Mouse (Mus musculus): ENCODE measurements around the gene Vmo1. TPM values are rescaled to one million over a fixed set of nuclear protein-coding genes. Genes with fewer than 3 reads are reported as not detected.
"Not testable (repeated sequence)": the region's sequence is repeated elsewhere in the genome, so short reads cannot be mapped to it uniquely, and the experiment has no call there.

Gene Vmo1
- polyA plus RNA-seq (2012; rRNA removed) = 1.6 and 4.3 TPM in 2 replicates

DNA sequence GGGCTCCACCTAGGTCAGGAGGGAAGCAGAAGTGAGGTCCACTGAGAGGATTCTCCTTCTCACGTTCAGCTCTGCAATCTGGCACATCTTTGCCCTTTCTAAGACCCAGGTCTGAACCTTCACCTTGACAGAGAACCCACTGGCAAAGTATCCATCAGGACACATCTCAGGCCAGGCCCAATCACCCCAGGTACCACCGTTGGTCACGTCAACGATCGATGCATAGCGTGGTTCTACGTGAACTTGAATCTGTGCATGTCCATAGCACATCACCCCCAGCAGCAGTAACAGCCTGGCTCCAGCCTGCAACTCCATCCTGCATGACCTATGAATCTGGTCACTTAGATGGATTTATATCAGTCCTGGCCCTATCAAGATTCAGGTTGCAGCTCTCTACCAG lies at the start of gene Vmo1:
Gene Vmo1, minus strand, starts transcription at position 329 of the 400 bp plus-strand sequence.
- DNase-seq (ENCODE audit: extremely low spot score in 1 of 2, low spot score in 1 of 2) = no peak

DNA sequence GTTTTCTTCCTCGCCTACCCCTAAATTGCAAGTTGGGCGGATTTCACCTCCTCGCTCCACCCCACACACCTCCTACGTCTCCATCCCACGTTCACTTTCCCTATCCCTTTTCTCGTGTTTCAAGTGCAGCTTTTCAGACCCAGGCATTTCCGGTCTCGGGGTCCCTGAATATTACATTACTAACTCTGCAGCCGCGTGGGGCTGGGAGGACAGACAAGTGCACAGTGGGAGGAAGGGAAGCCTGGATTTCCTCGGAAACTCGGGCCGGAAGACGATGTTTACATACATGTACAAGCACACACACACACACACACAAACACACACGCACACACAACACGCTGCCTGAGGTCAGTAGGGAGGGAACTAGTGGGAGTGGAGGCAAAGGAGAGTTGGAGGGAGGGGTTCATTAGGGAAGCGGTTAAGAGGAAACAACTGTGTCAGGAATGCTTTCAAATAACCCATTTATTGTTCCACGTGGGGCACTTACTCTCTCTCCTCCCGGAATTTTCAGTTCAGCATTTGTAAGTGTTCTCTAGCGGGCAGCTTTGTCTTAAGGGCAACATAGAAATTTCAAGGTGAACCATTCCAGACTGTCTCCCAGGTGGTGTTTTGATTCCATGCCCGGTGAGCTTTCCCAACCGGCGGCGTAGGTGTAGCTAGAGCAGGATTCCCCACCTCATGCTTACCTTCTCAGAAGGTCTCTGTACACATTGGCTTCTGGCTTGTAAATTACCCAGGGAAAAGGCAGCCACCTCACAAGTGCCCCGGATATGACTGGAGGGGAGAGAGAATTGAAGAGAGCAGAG lies 49.3 kb upstream of the Vmo1 start:
- no peak for DNase-seq (ENCODE audit: extremely low spot score in 1 of 2, low spot score in 1 of 2)

DNA sequence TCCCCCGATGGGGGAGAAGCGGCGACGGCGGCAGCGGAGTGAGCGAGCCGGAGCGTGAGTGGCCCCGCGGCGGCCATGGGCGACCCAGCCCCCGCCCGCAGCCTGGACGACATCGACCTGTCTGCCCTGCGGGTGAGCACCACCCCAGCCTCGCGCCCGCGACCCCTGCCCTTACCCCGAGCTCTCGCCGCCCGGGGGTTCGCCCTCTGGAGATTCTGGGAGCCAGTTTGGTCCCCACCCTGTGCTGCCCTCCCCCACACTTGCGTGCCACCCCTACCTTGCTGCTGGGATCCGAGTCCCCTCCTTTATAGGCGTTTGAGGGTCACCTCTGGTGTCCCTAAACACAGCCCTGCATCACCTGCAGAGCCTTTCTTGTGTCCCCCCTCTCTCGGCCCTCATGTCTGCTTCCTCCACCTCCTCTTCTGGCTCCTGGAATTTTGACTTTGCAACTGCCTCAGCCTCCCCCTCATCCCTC lies 48.6 kb upstream of the Vmo1 start:
- DNase-seq (ENCODE audit: extremely low spot score in 1 of 2, low spot score in 1 of 2) = no peak

DNA sequence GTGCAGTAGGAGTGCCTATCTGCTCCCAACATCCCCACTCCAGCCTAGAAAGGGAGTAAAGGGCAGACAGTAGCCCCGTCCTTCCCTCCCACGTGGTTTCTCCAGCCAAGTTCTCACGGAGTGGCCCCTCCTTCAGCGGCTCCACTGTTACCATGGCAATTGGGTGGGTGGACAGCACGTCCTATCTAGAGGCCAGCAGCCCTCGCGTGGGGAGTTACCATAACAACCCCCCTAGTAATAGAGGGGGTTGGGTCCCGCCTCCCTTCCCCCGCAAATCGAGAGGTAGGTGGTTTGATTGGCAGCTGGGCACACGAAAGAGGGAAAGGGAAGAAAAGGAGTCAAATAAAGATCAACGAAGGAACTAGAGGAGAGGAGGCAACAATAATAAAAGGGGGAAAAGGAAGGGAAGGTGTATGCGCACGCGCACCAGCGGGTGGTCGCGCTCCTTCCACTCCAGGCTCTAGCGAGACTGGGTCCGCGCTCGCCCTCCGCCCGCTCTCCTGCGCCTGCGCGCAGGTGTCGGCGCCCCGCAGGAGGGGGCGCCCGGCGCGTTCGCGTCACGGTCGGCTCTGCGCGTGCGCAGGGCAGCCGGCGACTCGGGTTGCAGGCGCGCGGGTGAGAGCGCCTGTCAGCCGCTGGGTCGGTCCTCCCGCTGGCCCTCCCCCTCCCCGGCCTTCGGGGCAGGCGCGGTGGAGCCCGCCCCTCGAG lies 48.0 kb upstream of the Vmo1 start, which contains the start of gene Mink1:
Gene Mink1, plus strand, starts transcription at position 595 of the 708 bp plus-strand sequence.
- peak; percentile 89 to 91 for DNase-seq (ENCODE audit: extremely low spot score in 1 of 2, low spot score in 1 of 2)

DNA sequence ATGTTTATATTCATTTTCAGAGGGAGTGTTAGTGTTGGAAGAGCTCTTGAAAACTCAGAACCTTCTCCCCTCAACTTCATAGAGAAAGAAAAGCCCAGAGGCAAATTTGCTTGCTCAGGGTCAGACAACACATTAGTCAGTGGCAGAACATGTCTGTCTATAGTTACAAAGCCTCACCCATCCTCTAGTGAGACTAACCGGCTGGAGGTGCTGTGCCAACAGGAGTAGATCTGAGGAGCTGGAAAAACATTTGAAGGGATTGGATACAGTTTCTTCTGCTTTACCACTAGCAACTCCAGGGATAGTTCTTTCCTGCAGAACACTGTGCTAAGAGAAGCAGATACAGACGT lies 47.5 kb upstream of the Vmo1 start:
- no peak for DNase-seq (ENCODE audit: extremely low spot score in 1 of 2, low spot score in 1 of 2)

DNA sequence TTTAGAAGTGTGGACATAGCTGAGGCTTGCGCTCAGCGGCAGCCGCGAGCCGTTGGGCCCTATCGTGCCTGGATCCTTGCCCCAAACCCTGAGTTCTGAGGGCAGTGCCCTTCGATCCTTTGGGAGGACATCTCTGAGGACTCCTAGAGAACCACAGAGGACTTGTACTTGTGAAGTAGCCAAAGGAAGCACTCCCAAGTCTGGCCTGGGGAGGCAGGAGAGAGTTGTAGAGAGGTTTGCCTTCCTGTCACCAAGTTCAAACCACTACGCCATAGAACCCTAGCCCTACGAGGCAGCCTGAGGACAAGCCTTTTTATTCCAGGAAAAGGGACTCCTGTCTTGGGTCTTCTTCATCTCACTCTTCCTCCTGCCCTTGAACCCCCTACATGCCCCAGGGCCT lies 43.1 kb upstream of the Vmo1 start:
- DNase-seq (ENCODE audit: extremely low spot score in 1 of 2, low spot score in 1 of 2) = no peak

DNA sequence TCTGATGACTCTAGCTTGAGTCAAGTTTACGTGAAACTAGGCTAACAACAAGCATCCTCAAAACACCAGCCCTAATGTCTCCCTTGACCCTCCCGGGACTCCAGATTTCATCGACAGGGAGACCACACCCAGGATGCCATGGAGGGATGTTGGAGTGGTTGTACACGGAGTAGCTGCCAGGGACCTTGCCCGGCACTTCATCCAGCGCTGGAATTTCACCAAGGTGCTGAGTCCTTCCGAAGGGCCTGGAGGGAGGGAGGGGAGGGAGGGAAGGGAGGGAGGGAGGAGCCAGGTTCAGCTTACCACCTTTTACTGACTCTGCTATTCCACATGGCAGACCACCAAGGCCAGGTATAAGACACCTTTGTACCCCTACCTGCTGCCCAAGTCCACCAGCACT lies 39.5 kb upstream of the Vmo1 start:
- DNase-seq (ENCODE audit: extremely low spot score in 1 of 2, low spot score in 1 of 2) = no peak

DNA sequence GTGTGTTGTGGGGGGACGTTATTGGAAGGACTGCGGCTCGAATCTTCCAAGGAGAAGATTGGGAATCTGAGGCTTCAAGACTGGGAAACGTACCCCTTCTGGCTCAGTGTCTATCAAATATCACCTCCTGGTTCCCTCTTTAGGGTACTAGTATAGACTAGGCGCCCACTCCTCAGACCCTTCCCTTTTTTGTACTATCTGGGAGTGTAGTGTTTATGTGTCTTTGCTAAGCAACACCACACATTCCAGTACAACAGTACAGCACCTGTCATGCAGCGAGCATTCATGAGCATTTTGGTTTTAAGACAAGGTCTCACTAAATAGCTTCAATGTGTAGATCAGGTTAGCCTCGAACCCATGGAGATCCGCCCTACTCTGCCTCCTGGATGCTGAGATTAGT lies 37.1 kb upstream of the Vmo1 start:
- DNase-seq (ENCODE audit: extremely low spot score in 1 of 2, low spot score in 1 of 2) = no peak

DNA sequence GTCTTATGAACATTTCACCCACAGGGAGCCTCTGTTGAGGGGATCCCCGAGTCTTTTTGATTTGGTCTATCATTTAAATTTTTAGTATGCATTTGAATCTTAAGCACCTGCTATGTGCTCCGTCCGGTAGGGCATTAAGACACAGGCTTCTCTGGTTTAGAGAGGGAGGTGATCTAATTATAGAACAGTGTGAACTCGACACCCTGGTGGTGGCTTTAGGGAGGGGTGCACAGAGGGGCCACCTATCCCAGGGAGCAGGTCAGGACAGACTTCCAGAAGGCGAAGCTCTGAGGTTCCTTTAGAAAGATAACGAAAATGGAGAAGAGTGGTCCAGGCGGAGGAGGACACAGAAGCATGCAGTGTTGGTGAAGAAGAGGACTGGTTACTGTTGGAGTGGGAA lies 30.1 kb upstream of the Vmo1 start:
- no peak for DNase-seq (ENCODE audit: extremely low spot score in 1 of 2, low spot score in 1 of 2)

DNA sequence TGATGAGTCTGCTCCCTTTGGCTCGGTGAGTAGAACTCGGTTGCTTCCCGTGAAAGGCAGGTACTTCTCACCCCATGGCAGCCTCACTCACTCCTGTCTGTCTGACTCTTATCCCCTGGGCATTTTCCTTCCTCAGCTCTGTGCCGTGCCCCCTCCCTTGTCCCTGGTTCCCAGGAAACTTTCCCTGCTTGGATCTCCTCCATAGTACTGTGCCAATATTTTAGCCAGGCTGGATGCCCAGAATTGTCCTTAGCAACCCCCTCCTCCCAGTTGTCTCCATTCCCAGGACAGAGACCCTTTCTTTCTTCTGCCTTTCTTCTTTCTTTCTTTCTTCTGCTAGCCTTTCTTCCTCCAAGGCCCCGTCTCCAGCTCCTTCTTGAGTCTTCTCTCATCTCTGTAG lies 27.0 kb upstream of the Vmo1 start:
- DNase-seq (ENCODE audit: extremely low spot score in 1 of 2, low spot score in 1 of 2) = peak in 1 of 2 experiments; percentile 42

DNA sequence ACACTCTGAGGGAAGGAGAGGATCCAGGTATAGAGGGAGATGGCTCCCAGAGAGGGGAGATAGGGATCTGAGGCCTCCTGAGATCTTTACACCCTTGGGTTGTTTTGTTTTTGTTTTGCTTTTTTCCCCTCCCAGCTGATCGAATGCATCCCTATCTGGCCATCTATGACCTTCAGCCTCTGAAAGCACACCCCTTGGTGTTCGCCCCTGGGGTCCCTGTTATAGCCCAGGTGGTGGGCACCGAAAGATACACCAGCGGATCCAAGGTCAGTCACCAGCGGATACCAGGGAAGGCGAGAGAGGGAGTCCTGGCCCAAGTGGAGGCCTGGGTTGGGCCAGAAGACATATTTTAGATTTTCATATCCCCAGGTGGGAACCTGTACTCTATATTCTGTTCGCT lies 26.5 kb upstream of the Vmo1 start:
- DNase-seq (ENCODE audit: extremely low spot score in 1 of 2, low spot score in 1 of 2) = no peak

DNA sequence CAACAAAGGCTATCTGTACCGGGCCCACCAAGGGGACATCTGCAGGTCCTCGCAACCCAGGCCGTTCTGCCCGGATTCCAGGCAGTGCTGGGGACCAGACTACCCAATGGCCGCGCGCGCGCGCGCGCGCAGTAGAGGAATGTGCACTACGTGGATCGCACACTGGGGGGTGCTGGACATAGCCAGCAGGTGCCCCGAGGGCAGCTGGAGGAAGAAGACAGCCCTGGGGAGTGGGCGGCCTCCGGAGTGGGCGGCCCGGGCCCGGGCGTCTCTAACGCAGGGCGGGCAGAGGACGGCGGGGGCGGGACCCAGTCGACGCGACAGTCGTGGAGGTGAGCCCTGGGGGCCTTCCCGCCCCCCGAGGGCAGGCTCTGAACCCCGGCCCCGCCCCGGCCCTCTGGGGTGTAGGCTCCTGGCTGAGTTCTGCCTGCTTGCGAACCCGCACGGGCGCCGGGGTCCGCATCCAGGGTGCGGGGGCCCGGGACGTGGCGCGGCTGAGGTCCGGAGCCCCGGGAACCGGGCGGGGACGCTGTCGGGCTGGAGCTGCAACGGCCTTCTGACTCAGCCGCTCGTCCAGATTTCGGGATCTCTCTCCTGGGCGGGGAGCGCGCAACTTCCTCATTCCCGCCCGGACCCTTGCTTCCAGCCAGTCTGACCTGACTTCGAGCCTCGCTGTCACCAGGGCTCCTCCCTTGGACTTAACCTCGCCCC lies 25.6 kb upstream of the Vmo1 start, which contains the start of gene Pld2:
Gene Pld2, plus strand, starts transcription at position 188 of the 711 bp plus-strand sequence.
- peak; percentile 43 to 76 for DNase-seq (ENCODE audit: extremely low spot score in 1 of 2, low spot score in 1 of 2)

DNA sequence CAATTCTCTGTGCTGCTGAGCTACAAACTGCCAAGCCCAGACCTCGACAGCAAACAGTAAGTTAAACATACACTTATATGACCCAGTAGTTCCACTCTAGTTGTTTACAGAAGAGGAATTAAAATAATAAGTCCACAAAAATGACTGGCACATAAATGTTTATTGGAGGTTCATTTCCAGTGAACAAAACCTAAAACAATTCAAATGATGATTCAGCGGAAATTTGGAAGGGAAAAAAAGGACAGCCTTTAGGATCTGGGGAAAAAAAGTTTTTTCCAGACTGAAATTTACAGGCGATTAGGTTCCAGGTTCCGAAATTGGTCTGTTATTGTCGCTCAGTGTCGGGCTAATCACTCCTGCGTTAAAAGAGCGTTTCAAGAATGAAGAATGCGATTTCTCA lies 25.0 kb upstream of the Vmo1 start:
- DNase-seq (ENCODE audit: extremely low spot score in 1 of 2, low spot score in 1 of 2) = no peak

DNA sequence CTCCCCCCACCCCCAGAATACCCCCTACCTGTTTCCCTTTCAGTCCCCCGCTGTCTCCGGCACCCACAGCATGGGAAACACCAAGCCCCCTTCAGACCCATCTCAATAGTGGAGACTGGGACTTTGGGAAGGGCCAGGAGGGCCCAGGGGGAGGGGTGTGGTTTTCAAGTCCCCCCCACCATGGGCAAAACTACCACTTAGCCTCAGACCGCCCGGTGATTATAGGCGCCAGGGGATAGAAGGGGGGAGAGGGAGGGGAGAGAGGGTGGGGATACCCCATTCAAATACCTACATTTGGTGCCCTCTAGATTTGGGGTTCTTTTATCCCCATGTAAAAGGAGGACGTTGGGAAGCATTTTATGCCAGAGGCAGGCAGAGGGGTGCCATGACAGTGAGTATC lies 18.4 kb upstream of the Vmo1 start, which contains the start of gene Gm40193:
Gene Gm40193, minus strand, starts transcription at position 101 of the 400 bp plus-strand sequence.
- no peak for DNase-seq (ENCODE audit: extremely low spot score in 1 of 2, low spot score in 1 of 2)

DNA sequence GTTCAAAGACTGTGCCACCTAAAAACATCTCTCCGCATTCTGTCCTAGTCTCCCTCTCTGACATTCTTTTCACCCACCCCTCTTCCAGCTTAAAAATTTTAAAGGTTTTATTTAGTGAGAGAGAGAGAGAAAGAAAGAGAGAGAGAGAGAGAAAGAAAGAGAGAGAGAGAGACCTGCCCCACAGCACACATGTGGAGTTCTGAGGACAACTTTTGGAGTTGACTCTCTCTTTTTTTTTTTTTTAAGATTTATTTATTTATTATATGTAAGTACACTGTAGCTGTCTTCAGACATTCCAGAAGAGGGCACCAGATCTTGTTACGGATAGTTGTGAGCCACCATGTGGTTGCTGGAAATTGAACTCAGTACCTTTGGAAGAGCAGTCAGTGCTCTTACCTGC lies 16.6 kb upstream of the Vmo1 start:
- DNase-seq (ENCODE audit: extremely low spot score in 1 of 2, low spot score in 1 of 2) = not testable (repeated sequence)

DNA sequence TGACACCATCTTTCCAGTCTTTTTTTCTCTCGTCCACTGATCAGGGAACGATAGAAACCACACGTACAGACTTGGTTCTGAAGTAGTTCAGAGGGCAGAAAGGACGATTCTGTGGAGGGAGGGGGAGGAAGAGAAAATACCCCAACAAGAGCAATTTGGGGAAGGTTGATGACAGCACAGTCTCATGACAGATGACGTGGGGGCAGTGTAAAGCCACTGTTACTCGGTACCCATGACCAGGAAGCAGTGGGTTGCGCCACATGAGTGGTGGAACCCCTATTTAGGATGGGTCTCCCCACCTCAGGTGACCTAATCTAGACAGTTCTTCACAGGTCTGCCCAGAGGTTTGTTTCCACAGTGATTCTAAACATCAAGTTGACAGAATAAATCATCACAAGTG lies 14.2 kb upstream of the Vmo1 start:
- no peak for DNase-seq (ENCODE audit: extremely low spot score in 1 of 2, low spot score in 1 of 2)

DNA sequence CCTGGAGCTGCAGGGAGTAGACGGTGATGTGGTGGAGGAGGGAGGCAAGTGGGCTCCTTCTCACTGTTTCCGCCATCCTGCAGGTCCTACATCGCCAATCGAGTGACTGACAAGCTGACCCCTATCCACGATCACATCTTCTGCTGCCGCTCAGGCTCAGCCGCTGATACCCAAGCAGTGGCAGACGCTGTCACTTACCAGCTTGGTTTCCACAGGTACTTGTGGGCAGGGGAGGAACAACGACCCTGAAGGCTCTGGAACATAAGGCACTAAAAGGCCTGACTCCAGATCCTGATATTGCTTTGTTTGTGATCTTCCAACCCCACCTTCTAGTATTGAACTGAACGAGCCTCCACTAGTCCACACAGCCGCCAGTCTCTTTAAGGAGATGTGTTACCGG lies 11.8 kb upstream of the Vmo1 start:
- DNase-seq (ENCODE audit: extremely low spot score in 1 of 2, low spot score in 1 of 2) = no peak

DNA sequence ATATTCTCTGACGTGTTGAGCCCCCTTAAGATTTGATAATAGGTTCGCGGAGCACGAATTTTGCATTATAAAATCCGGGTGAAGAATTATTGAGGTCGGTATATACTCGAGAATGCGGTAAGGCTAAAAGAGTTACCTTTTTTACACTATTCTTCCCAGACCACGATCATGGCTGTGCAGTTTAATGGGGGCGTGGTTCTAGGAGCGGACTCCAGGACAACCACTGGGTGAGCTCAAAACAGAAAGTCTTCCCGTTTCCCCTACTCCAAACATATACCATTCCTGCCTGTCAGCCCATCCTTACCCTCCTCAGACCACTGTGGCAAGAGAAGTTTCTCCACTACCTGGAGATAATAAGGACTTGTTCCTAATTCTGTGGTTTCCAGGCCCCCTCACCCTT lies 11.3 kb upstream of the Vmo1 start:
- DNase-seq (ENCODE audit: extremely low spot score in 1 of 2, low spot score in 1 of 2) = no peak

DNA sequence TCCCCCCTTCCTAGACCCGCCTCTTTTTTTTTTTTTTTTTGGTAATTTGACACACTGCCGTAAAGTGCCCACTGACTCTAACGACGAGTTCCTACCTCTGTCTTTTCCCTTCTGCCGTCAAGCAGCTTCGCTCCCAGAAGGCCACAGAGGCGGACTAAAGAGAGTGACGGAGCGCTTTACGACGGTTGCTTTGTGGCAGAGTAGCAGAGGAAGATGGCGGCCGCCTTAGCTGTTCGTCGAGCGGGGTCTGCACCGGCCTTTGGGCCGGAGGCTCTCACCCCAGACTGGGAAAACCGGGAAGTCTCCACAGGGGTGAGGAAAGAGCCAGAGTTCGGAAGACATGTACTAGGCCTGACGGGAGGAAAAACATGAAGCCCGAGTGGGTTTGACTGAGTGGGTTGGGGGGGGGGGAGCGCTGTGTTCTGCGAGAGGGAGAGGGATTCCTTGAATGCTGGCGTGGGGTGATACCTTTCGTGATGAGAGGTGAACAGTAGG lies 10.8 kb upstream of the Vmo1 start, which contains the start of gene Psmb6:
Gene Psmb6, plus strand, starts transcription at position 184 of the 495 bp plus-strand sequence.
- peak; percentile 96 for DNase-seq (ENCODE audit: extremely low spot score in 1 of 2, low spot score in 1 of 2)

DNA sequence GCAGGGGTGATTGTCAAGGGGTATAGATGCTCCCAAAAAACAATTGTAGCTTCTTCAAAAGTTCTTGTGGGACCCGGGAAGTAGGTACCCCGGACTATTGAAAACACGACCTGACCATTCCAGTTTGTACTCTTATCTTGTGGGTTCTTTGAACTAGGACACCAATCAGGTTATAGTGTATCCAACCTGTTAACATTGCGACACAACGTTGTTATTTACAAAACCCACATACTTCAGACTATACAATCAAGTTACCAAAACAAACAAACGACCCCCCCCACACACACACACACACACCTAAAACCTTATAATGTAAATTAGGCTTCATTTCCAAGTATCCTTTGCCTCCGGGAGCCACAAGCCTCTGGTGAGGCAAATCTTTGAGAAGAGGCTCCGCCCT lies 10.4 kb upstream of the Vmo1 start:
- DNase-seq (ENCODE audit: extremely low spot score in 1 of 2, low spot score in 1 of 2) = no peak

All from frontal cortex, adult 2 months (tissue).